Mouse (Mus musculus): ENCODE data around the gene Polh. TPM values are rescaled to one million over a fixed set of nuclear protein-coding genes. Genes with fewer than 3 reads are reported as not detected.

The Polh gene
- total and polyA plus RNA-seq, 3 experiments, result 22.2 to 30.8 TPM; not detected in 1

GRCm38 (mm10) chr17:46237480-46237879, 35.0 kb upstream of the Polh start:
- peak overlapping the region; percentile 28 for H3K27ac ChIP-seq (ENCODE audit: control insufficient read depth, low read depth, low read length)
- DNase-seq (ENCODE audit: low read depth, low spot score), result peak; percentile 52

GRCm38 (mm10) chr17:46237079-46237478, 34.6 kb upstream of the Polh start:
- DNase-seq (ENCODE audit: low read depth, low spot score), result peak; percentile 30
- Histone ChIP-seq H3K79me2 (ENCODE audit: control insufficient read depth, insufficient read depth, low read length, poor library complexity) (no peaks in the 10 kb centered on the region), H3K36me3 (ENCODE audit: control insufficient read depth in 1 of 2, insufficient read depth in 2 of 2, low read length in 2 of 2) (peaks cover 19 to 30% of the 10 kb centered on the region in 2 experiments), H3K27ac (ENCODE audit: control insufficient read depth, low read depth, low read length) (peak overlapping the region; percentile 48), H3K9ac (ENCODE audit: control insufficient read depth, low read depth, low read length, poor library complexity, severe bottlenecking) (no peak overlapping the region), H3K4me3 (ENCODE audit: control insufficient read depth in 1 of 2, insufficient read depth in 1 of 2, low read depth in 2 of 2, low read length in 2 of 2) (no peak overlapping the region), H3K4me1 (ENCODE audit: control insufficient read depth in 1 of 2, insufficient read depth in 2 of 2, low read length in 2 of 2) (peaks cover 16 to 18% of the 10 kb centered on the region in 2 experiments), H3K27me3 (ENCODE audit: control insufficient read depth in 1 of 2, insufficient read depth in 2 of 2, low read length in 2 of 2) (no peaks in the 10 kb centered on the region), H3K9me3 (replicated peaks; ENCODE audit: insufficient read depth, low read length) (no peaks in the 10 kb centered on the region)
- TF ChIP-seq MAFK (IDR thresholded peaks at IDR 0.05; ENCODE audit: borderline replicate concordance, low read depth, low read length) (no peak), TCF12 (IDR thresholded peaks at IDR 0.05; ENCODE audit: low read depth, low read length) (peak; percentile 70; the same call in 1 of the 2 replicates), EP300 (IDR thresholded peaks at IDR 0.05; ENCODE audit: low read depth in 1 of 2, low read length in 2 of 2) (peak; percentile 14 to 52; a peak in 1 of 4 replicates), ZNF384 (IDR thresholded peaks at IDR 0.05; ENCODE audit: low read depth, low read length) (no peak), NRF1 (IDR thresholded peaks at IDR 0.05; ENCODE audit: insufficient read depth, low read depth, low read length, poor library complexity, severe bottlenecking) (no peak), GATA1 (IDR thresholded peaks at IDR 0.05; ENCODE audit: low read depth, low read length) (peak; percentile 44)

More at GRCm38 (mm10) chr17:46237480-46237879, 35.0 kb upstream of the Polh start:
- H3K27me3 ChIP-seq (ENCODE audit: control insufficient read depth in 1 of 2, insufficient read depth in 2 of 2, low read length in 2 of 2), result no peaks in the 10 kb centered on the region
- H3K4me3 ChIP-seq (ENCODE audit: control insufficient read depth in 1 of 2, insufficient read depth in 1 of 2, low read depth in 2 of 2, low read length in 2 of 2), result no peak overlapping the region
- no peaks in the 10 kb centered on the region for H3K79me2 ChIP-seq (ENCODE audit: control insufficient read depth, insufficient read depth, low read length, poor library complexity)
- no peak overlapping the region for H3K9ac ChIP-seq (ENCODE audit: control insufficient read depth, low read depth, low read length, poor library complexity, severe bottlenecking)
- H3K4me1 ChIP-seq (ENCODE audit: control insufficient read depth in 1 of 2, insufficient read depth in 2 of 2, low read length in 2 of 2), result peaks cover 16 to 18% of the 10 kb centered on the region in 2 experiments
- no peak for TF ChIP-seq UBTF (IDR thresholded peaks at IDR 0.05; ENCODE audit: borderline replicate concordance, insufficient read depth, low read depth, low read length)
- TF ChIP-seq MYB (IDR thresholded peaks at IDR 0.05; ENCODE audit: low read depth, low read length), result no peak
- TF ChIP-seq ZC3H11A (IDR thresholded peaks at IDR 0.05; ENCODE audit: low read depth, low read length), result no peak
- no peak for TF ChIP-seq MXI1 (IDR thresholded peaks at IDR 0.05; ENCODE audit: low read depth, low read length)
- TF ChIP-seq TCF12 (IDR thresholded peaks at IDR 0.05; ENCODE audit: low read depth, low read length), result no peak
- TF ChIP-seq HCFC1 (IDR thresholded peaks at IDR 0.05; ENCODE audit: low read depth, low read length), result no peak
- TF ChIP-seq CTCF (IDR thresholded peaks at IDR 0.05 in 2 of 3, conservative IDR thresholded peaks at IDR 0.05 in 1 of 3; ENCODE audit: control insufficient read depth in 1 of 3, insufficient read depth in 1 of 3, low read depth in 2 of 3, low read length in 3 of 3, poor library complexity in 1 of 3, severe bottlenecking in 1 of 3), result no peak
- no peak for TF ChIP-seq RAD21 (IDR thresholded peaks at IDR 0.05; ENCODE audit: low read depth, low read length)
- no peak for TF ChIP-seq CHD2 (IDR thresholded peaks at IDR 0.05; ENCODE audit: low read length)
- peak; percentile 55; the same call in 1 of the 2 replicates for TF ChIP-seq ETS1 (IDR thresholded peaks at IDR 0.05; ENCODE audit: low read depth, low read length)
- TF ChIP-seq POLR2AphosphoS2 (IDR thresholded peaks at IDR 0.05; ENCODE audit: low read length), result no peak
- 0 out of 2 replicates have a peak, but pooled peaks have one; percentile 16 for TF ChIP-seq RCOR1 (IDR thresholded peaks at IDR 0.05; ENCODE audit: low read depth, low read length)
- no peaks in the 10 kb centered on the region for H3K9me3 ChIP-seq (replicated peaks; ENCODE audit: insufficient read depth, low read length)
- H3K36me3 ChIP-seq (ENCODE audit: control insufficient read depth in 1 of 2, insufficient read depth in 2 of 2, low read length in 2 of 2), result peaks cover 19 to 32% of the 10 kb centered on the region in 2 experiments
